Mouse (Mus musculus): Measurements from ENCODE around the gene Clcnkb. TPM values are rescaled to one million over a fixed set of nuclear protein-coding genes. Genes with fewer than 3 reads are reported as not detected.

Gene Clcnkb
- polyA plus RNA-seq, 1 experiment = not detected

DNA sequence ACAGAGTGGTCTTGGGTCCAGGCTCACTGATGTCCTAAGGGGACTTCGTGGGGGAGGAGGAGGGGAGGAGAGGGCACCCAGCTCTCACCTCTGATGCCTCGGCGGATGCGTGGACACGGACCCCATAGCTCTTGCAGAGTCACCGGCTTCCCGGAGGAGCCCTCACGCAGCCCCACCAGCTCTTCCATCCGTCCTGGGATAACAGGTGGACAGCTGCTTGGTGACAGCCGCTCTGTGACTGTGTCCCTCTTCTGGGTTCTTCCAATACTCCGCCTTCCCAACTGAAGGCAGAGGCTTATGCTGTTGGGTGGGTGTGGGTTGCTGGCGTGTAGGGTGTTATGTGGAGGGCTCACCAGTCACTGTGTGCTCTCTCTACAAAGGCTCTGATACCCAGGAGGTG, 18.0 kb downstream of the Clcnkb start:
- no peak for TF ChIP-seq GATA1 (IDR thresholded peaks at IDR 0.05; ENCODE audit: low read length)

DNA sequence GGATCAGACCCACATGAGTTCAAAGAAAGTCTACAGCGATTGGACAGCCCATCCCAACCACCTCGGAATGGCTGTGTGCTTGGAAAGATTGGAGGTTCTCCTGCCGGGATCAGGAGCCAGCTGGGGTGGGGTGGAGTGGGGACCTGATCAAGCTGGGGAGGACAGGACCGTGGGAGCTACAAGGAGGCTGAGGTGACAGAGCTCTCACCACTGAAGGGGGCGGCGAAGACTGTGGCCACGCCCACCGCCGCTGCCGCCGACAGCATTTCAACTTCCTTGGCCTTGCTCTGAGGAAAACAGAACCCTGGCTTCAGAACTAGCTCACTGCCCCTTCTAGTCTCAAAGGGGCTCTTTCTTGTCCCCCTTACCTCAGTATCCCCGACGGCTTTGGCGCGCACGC, 21.1 kb downstream of the Clcnkb start:
- TF ChIP-seq GATA1 (IDR thresholded peaks at IDR 0.05; ENCODE audit: low read length) = no peak

DNA sequence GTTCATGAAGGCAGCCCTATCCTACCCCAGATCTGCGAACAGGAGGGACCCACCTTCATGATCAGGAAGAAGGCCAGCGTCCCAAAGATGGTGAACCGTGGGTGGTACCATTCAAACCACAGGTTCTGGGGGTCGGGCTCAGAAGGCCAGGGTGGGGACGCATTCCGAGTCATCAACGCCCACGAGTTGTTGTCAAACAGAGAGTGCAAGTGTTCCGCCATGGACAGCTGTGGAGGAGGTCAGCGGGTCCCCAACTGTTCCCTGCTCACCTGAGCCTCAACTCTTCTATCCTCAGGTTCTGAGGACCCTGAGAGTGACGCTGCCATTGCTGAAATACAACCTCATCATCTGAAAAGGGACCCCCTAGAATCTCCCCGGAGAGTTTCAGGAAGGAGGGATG, 24.5 kb downstream of the Clcnkb start:
- no peak for TF ChIP-seq GATA1 (IDR thresholded peaks at IDR 0.05; ENCODE audit: low read length)

DNA sequence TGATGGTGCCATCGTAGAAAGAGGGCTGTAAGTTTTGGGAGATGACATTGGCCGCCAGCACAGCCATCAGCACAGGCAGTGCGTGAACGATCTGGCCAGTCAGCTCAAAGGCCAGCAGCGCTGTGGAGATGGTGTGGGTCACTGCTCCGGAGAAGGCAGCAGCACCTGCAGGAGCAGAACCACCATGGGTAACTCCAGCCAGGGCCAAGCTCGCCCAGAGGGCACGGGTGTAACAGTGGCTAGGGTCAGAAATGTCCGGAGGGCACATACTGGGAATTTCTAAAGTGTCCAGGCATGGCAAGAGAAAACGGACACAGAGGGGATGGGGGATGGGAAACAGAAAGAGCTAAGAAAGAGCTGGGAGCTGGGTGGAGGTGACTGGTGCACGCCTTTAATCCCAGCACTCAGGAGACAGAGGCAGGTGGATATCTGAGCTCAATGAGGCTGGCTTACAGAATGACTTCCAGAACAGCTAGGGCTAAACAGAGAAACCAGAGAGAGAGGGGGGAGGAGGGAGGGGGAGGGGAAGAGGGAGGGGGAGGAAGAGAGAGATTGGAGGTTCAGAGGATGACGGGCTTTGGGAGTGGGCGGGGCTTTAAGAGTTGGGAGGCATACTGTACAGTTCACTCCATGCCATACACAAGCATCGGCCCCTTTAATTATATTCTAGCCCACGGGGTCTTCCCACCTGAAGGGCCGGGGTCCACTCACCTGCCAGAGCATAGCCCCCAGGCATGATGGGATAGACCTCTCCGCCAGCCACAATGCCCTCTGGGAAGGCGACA, 26.3 kb downstream of the Clcnkb start:
- TF ChIP-seq GATA1 (IDR thresholded peaks at IDR 0.05; ENCODE audit: low read length) = no peak

DNA sequence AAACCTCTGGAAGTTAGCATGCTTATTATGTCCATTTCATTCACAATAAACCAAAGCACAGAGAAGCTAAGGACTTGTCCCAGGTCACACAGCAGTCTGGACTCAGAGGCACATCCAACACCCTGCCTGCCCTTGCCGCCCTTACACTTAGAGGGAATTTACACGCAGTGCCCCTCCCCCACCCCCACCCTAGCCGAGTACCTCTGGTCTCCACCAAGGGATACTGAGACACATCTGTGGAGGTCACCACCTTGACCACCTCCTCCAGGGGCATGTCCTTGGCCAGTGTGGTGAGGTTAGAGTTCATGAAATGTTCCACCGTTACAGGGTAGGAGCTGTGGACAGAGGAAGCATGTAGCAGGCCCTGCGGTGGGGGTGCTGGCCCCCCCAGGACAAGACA, 27.9 kb downstream of the Clcnkb start:
- TF ChIP-seq GATA1 (IDR thresholded peaks at IDR 0.05; ENCODE audit: low read length) = no peak

DNA sequence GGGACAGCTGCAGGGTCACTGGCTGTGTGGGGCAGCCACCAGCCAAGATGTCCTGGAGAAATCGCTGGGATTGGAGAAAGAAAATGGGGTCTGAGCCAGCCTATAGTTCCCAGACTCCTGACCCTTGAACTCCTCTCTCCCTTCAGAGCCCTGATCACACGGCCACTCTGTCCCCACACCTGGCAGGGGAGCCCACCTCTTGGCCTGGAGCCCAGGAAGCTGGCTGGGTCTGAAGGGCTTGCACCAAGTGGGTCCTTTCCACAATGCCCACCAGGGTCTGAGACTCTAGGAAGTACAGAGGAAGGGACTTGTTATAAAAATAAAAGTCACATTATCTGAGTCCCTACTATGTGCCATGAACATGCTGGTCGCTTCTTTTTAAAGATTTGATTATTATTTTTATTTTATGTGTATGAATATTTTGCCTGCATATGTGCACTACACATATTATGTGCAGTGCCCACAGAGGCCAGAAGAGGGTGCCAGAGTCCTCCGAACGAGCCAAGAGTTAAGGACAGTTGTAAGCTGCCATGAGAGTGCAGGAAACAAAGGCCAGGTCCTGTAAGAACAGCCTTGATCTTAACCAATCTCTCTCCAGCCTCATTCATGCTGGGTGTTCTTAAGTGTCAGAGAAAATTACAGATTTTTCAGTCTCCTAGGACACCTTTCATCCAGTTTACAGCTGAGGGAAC, 28.6 kb downstream of the Clcnkb start:
- TF ChIP-seq GATA1 (IDR thresholded peaks at IDR 0.05; ENCODE audit: low read length) = no peak

DNA sequence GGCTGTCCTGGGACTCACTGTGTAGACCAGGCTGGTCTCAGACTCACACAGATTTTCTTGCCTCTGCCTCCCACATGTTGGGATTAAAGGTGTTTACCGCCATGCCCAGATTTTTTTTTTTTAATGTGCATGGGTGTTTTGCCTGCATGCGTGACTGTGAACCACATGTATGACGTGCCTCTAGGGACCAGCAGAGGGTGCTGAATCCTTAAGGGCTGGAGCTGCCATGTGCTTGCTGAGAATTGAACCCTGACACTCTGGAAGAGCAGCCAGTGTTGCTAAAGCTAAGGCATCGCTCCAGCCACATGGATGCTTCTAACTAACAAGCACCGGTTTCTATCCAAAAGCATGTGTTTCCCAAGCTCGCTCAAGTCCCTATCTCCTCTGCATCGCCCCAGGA, 29.7 kb downstream of the Clcnkb start:
- no peak for TF ChIP-seq GATA1 (IDR thresholded peaks at IDR 0.05; ENCODE audit: low read length)

DNA sequence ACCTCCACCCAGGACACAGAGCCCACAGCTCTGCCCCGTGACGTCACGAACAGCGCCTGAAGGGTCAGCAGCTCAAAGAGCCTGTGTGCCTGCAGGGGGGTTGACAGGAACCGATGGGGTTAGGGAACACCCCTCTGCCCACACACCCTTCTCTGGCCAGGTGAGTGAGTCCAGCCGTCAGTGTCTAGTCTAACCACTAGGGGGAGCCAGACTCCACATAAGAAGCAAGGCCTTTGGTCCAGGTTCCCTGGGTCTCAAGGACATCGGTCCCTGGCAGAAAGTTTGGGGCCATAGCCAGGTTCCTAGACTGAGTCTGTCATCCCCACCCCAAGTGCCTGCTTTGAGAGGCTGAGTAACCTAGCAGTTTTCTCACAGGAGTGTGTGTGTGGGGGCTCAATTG, 30.5 kb downstream of the Clcnkb start:
- no peak for TF ChIP-seq GATA1 (IDR thresholded peaks at IDR 0.05; ENCODE audit: low read length)

DNA sequence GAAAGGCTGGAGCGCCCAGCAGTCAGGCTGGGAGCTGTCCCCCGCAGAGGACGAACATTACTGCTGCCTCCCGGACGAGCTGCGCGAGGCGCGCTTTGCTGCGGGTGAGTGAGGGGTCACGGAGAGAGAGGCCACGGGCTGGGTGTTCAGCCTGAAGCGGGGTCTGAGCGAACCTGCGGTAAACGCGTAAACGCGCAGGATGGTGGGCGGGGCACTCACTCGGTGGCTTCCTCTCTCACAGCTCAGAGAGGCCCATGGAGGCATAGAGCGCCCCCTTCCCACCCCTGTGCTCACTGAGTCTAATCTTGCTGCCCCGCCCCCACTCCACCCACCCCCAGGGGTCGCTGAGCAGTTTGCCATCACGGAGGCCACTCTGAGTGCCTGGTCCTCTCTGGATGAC, 33.4 kb downstream of the Clcnkb start:
- TF ChIP-seq GATA1 (IDR thresholded peaks at IDR 0.05; ENCODE audit: low read length) = no peak

DNA sequence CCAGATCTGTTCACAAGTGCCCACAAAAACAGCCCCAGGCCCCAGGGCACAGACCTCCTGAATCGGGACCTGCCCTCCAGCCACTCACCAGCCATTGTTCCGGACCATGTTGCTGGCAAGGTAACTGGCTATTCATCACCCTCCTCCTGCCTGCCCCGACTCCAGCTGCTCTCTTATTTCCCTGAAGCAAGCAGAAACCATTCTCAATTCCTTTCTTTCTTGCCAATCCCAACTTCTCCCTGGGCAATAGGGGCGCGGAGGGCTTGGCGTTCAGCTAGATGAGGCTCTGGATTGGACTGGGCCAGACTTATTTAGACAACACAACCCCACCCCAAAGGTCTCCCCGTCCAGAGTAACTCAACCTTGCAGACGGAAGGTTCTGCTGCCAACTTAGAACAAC, 36.1 kb downstream of the Clcnkb start:
- no peak for TF ChIP-seq GATA1 (IDR thresholded peaks at IDR 0.05; ENCODE audit: low read length)

DNA sequence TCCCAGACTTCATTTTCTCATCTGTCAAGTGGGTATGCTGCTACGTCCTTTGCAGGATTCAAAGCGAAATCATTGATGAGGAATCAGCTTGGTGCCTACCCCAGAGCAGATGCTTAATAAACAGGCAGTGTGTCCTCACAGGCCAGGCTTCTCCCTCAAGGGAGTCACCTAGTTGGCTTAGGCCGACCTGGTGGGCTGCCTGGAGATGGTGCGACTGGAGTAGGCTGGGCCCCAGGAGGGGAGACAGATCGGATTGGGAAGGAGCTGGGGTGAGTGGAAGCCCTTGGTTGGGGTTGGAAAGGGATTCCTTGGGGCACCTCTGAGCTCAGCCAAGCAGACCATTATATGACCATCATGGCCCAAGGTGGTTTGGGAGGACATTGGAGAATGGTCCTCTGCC, 43.4 kb downstream of the Clcnkb start:
- no peak for TF ChIP-seq GATA1 (IDR thresholded peaks at IDR 0.05; ENCODE audit: low read length)

DNA sequence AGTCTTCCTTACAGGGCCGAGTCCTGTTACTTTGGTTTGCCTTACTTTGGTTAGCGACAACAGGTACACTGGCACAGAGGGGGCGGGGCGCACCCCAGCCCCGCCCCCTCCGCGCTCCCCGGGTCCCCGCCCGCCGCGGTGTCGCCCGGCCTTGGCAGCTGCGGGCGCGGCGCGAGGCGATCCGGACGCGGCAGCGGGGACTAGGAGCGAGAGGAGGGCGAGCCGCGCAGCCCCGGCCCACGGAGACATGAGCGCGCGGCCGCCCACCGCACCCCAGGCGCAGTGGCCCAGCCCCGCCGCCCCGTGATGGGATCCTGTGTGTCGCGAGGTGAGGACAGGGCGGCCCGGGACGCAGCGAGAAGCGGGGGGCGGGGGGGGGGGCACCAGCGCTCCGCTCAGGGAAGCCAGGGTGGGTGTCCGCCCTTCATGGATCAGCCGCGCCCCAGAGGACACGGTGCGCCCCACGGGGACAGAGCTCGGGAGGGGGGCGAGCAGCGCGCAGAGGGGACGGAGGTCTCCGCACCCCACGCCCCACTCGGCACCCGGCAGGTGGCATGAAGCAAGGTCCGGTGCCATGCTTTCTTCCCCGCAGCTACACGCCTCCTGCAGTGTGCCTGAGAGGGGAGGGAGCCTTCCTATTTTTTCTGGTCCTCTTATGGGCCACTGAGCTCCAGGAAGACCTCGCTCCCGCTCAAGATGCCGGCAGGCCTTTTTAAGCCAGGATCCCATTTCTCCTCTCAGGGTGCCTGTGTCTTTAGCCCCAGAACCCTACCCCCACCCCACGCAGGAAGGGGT, 47.6 kb downstream of the Clcnkb start, which contains the start of gene Fam131c:
TSS of gene Fam131c (plus strand) at position 224 of the 795 bp plus-strand sequence.
- TF ChIP-seq GATA1 (IDR thresholded peaks at IDR 0.05; ENCODE audit: low read length) = no peak

DNA sequence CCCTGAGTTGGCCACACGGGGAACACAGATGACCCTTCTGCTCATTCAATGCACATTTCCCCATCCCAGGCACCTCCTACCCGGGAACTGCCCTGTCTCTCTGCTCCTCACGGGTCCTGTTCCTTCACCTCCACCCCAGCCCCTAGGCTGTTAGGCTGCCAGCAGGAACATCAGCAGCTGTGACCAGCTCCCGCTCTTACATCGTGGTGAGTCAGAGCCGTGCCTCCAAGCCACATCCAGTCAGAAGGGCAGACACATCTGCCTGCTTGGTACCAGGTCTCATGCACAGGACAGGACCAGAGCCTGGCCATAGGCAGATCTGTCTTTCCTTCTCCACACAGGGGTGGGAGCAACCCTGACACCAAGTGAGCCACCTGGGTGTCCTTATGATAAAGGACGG, 49.9 kb downstream of the Clcnkb start:
- no peak for TF ChIP-seq GATA1 (IDR thresholded peaks at IDR 0.05; ENCODE audit: low read length)

DNA sequence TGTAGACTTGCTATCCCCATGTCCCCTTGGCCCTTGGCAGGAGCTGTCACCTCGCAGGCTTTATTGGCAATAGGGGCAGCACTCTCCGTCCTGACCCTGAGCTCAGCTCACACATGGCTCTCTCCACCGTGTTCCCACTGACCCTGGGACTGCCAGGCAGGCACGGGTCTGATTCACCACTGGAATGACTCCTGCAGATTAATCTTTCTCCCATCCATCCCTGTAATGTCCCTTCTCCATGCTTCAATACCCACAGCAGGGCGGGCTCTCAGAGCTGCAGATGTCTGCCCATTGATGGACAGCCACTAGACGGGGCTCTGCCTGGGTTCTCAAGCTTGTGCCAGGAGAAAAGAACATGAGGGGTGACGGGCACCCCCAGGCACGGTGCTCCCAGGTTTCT, 50.7 kb downstream of the Clcnkb start:
- TF ChIP-seq GATA1 (IDR thresholded peaks at IDR 0.05; ENCODE audit: low read length) = no peak

DNA sequence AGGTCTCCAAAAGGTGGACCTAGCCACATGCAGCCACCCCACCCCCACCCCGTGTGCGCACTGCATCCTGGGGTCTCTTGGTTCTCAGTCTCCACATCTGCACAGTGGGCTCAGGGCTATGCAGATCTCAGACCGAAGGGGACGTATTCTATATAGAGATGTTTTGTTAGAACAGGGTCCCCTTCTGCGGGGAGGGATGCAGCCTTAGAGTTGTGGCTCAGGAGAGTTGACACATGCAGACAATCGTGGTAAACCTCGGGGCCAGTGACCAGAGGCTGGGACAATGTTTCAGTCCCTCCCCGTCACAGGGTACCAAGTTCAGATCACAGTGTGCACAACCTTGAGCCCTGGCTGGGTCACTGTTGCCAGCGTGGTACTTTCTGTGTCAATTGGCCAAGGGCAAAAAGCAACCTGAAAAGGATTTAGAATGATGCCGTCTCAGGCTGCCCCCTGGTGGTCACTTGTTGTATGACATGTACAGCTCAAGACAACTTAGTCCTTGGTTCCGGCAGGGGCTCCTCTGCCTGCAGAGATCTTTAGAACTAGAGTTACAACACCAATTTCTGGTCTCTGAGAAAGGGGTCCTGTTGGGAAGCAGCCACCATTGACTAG, 52.8 kb downstream of the Clcnkb start:
- TF ChIP-seq GATA1 (IDR thresholded peaks at IDR 0.05; ENCODE audit: low read length) = no peak

DNA sequence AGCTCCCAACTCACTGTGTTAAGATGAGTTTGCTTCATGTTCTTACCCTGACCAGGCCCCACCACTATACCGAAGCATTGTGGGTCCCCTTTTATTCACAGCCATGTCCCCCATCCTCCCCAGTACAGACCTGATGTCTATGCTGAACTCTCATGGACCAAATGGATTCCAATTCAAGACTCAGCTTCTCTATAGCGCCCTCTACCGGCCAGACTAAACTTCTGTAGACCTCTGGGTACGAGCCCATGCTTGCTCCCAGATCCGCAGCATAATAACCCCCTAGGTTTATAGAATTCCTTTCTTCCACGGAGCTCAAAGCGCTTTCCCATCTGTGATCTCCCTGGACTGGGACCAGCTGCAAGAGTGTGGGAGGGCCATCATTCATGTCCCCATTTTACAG, 55.0 kb downstream of the Clcnkb start:
- no peak for TF ChIP-seq GATA1 (IDR thresholded peaks at IDR 0.05; ENCODE audit: low read length)
